Mouse (Mus musculus): ENCODE measurements around the gene Sh3pxd2a. TPM values are rescaled to one million over a fixed set of nuclear protein-coding genes. Genes with fewer than 3 reads are reported as not detected.
A peak's percentile ranks its signal among the peaks of the same experiment; 100 is the strongest.

The Sh3pxd2a gene
- total and polyA plus RNA-seq, 2 experiments from 2014 or later = 3.4 to 47.2 TPM

- Histone ChIP-seq H3K4me3 (ENCODE audit: low read depth, low read length) (no peak overlapping the region), H3K9ac (replicated peaks; ENCODE audit: low read depth, low read length) (no peak overlapping the region), H3K9me3 (replicated peaks; ENCODE audit: control insufficient read depth, low read length) (no peaks in the 10 kb centered on the region), H3K4me1 (ENCODE audit: control insufficient read depth, insufficient read depth) (peaks cover 19% of the 10 kb centered on the region), H3K27ac (ENCODE audit: low read depth) (no peak overlapping the region), H3K27me3 (ENCODE audit: control insufficient read depth, insufficient read depth, low read length) (no peaks in the 10 kb centered on the region), H3K4me2 (ENCODE audit: low read depth, low read length) (no peak overlapping the region), H3K36me3 (replicated peaks; ENCODE audit: control insufficient read depth, insufficient read depth, low read length) (0 out of 2 replicates have a peak, but pooled peaks cover 13% of the 10 kb centered on the region)
- TF ChIP-seq CTCF (IDR thresholded peaks at IDR 0.05; ENCODE audit: low read depth) (no peak), EP300 (IDR thresholded peaks at IDR 0.05; ENCODE audit: low read depth) (no peak)
- DNase-seq (ENCODE audit: low spot score) = no peak
- WGBS = 82% methylated on average over 10 of the region's 10 CpGs
- no peak for ATAC-seq (ENCODE audit: insufficient read depth, low read depth)
Measured at GRCm38 (mm10) chr19:47305401-47305800, 158.8 kb downstream of the Sh3pxd2a start.

- H3K36me3 ChIP-seq (replicated peaks; ENCODE audit: control insufficient read depth, insufficient read depth, low read length) = 0 out of 2 replicates have a peak, but pooled peaks cover 13% of the 10 kb centered on the region
- WGBS = 84% methylated on average over 5 of the region's 5 CpGs
- no peak for ATAC-seq (ENCODE audit: insufficient read depth, low read depth)
Measured at GRCm38 (mm10) chr19:47304170-47304745, 159.9 kb downstream of the Sh3pxd2a start.

GRCm38 (mm10) chr19:47303128-47303527 lies 161.1 kb downstream of the Sh3pxd2a start:
- Histone ChIP-seq H3K36me3 (replicated peaks; ENCODE audit: control insufficient read depth, insufficient read depth, low read length) (0 out of 2 replicates have a peak, but pooled peaks cover 13% of the 10 kb centered on the region), H3K27me3 (ENCODE audit: control insufficient read depth, insufficient read depth, low read length) (no peaks in the 10 kb centered on the region), H3K4me3 (ENCODE audit: low read depth, low read length) (no peak overlapping the region), H3K4me2 (ENCODE audit: low read depth, low read length) (no peak overlapping the region), H3K9ac (replicated peaks; ENCODE audit: low read depth, low read length) (no peak overlapping the region), H3K4me1 (ENCODE audit: control insufficient read depth, insufficient read depth) (peaks cover 19% of the 10 kb centered on the region), H3K9me3 (replicated peaks; ENCODE audit: control insufficient read depth, low read length) (no peaks in the 10 kb centered on the region), H3K27ac (ENCODE audit: low read depth) (no peak overlapping the region)
- WGBS = 86% methylated on average over 10 of the region's 10 CpGs
- no peak for DNase-seq (ENCODE audit: low spot score)
- ATAC-seq (ENCODE audit: insufficient read depth, low read depth) = no peak
- TF ChIP-seq EP300 (IDR thresholded peaks at IDR 0.05; ENCODE audit: low read depth) = no peak
- TF ChIP-seq CTCF (IDR thresholded peaks at IDR 0.05; ENCODE audit: low read depth) = no peak

More at GRCm38 (mm10) chr19:47304170-47304745, 159.9 kb downstream of the Sh3pxd2a start:
- TF ChIP-seq EP300 (IDR thresholded peaks at IDR 0.05; ENCODE audit: low read depth) = no peak
- no peak for TF ChIP-seq CTCF (IDR thresholded peaks at IDR 0.05; ENCODE audit: low read depth)
- DNase-seq (ENCODE audit: low spot score) = no peak
- Histone ChIP-seq H3K27me3 (ENCODE audit: control insufficient read depth, insufficient read depth, low read length) (no peaks in the 10 kb centered on the region), H3K4me1 (ENCODE audit: control insufficient read depth, insufficient read depth) (peaks cover 19% of the 10 kb centered on the region), H3K4me3 (ENCODE audit: low read depth, low read length) (no peak overlapping the region), H3K4me2 (ENCODE audit: low read depth, low read length) (no peak overlapping the region), H3K9ac (replicated peaks; ENCODE audit: low read depth, low read length) (no peak overlapping the region), H3K9me3 (replicated peaks; ENCODE audit: control insufficient read depth, low read length) (no peaks in the 10 kb centered on the region), H3K27ac (ENCODE audit: low read depth) (no peak overlapping the region)

- Histone ChIP-seq H3K4me1 (ENCODE audit: control insufficient read depth, insufficient read depth) (peaks cover 19% of the 10 kb centered on the region), H3K4me2 (ENCODE audit: low read depth, low read length) (no peak overlapping the region), H3K9me3 (replicated peaks; ENCODE audit: control insufficient read depth, low read length) (no peaks in the 10 kb centered on the region), H3K27ac (ENCODE audit: low read depth) (peak overlapping the region; percentile 70), H3K9ac (replicated peaks; ENCODE audit: low read depth, low read length) (no peak overlapping the region), H3K27me3 (ENCODE audit: control insufficient read depth, insufficient read depth, low read length) (no peaks in the 10 kb centered on the region), H3K4me3 (ENCODE audit: low read depth, low read length) (no peak overlapping the region), H3K36me3 (replicated peaks; ENCODE audit: control insufficient read depth, insufficient read depth, low read length) (0 out of 2 replicates have a peak, but pooled peaks cover 13% of the 10 kb centered on the region)
- WGBS = 54% methylated on average over 21 of the region's 21 CpGs
- peak; percentile 30; the same call in 1 of the 2 replicates for ATAC-seq (ENCODE audit: insufficient read depth, low read depth)
- no peak for DNase-seq (ENCODE audit: low spot score)
- no peak for TF ChIP-seq EP300 (IDR thresholded peaks at IDR 0.05; ENCODE audit: low read depth)
- TF ChIP-seq CTCF (IDR thresholded peaks at IDR 0.05; ENCODE audit: low read depth) = no peak
Measured at GRCm38 (mm10) chr19:47302191-47302852, 161.9 kb downstream of the Sh3pxd2a start.

GRCm38 (mm10) chr19:47301303-47302190 lies 162.7 kb downstream of the Sh3pxd2a start:
- 0 out of 2 replicates have a peak, but pooled peaks cover 9% of the 10 kb centered on the region for H3K36me3 ChIP-seq (replicated peaks; ENCODE audit: control insufficient read depth, insufficient read depth, low read length)
- no peaks in the 10 kb centered on the region for H3K27me3 ChIP-seq (ENCODE audit: control insufficient read depth, insufficient read depth, low read length)
- TF ChIP-seq EP300 (IDR thresholded peaks at IDR 0.05; ENCODE audit: low read depth) = no peak
- no peak for TF ChIP-seq CTCF (IDR thresholded peaks at IDR 0.05; ENCODE audit: low read depth)
- no peak overlapping the region for H3K9ac ChIP-seq (replicated peaks; ENCODE audit: low read depth, low read length)
- no peaks in the 10 kb centered on the region for H3K9me3 ChIP-seq (replicated peaks; ENCODE audit: control insufficient read depth, low read length)
- H3K4me3 ChIP-seq (ENCODE audit: low read depth, low read length) = no peak overlapping the region
- no peak overlapping the region for H3K4me2 ChIP-seq (ENCODE audit: low read depth, low read length)
- H3K27ac ChIP-seq (ENCODE audit: low read depth) = peak overlapping the region; percentile 70; the same call in 1 of the 2 replicates
- ATAC-seq (ENCODE audit: insufficient read depth, low read depth) (no peak), DNase-seq (ENCODE audit: low spot score) (no peak)
- H3K4me1 ChIP-seq (ENCODE audit: control insufficient read depth, insufficient read depth) = peaks cover 22% of the 10 kb centered on the region
- 41% methylated on average over 19 of the region's 19 CpGs for WGBS

Data from heart, postnatal 0 days (tissue).